Mouse (Mus musculus) testis, adult 2 months (tissue): Measurements from ENCODE around the gene Grip1. TPM values are rescaled to one million over a fixed set of nuclear protein-coding genes. Genes with fewer than 3 reads are reported as not detected.

Source experiments
- H3K27ac ChIP-seq: fragments of 200-500 bp; 2 replicates; pipeline ENCODE4 v1.5.1; 2012; ENCODE audit warnings: low read depth, low read length; ENCODE audit not compliant: control insufficient read depth, insufficient read depth
- H3K27me3 ChIP-seq: fragments of 200-500 bp; 2 replicates; pipeline ENCODE4 v1.6.1; 2012; ENCODE audit warnings: mild to moderate bottlenecking, low read length, moderate library complexity; ENCODE audit not compliant: control insufficient read depth, insufficient read depth
- H3K36me3 ChIP-seq: fragments of 200-500 bp; 2 replicates; pipeline ENCODE4 v1.6.1; 2012; ENCODE audit warnings: mild to moderate bottlenecking, low read length; ENCODE audit not compliant: control insufficient read depth, insufficient read depth
- H3K4me1 ChIP-seq: fragments of 200-500 bp; 2 replicates; pipeline ENCODE4 v1.6.1; 2012; ENCODE audit warnings: low read length; ENCODE audit not compliant: control insufficient read depth, insufficient read depth
- H3K4me3 ChIP-seq: fragments of 200-500 bp; 2 replicates; pipeline ENCODE4 v1.5.1; 2012; ENCODE audit warnings: low read depth, mild to moderate bottlenecking, low read length, moderate library complexity, mixed read lengths; ENCODE audit not compliant: control insufficient read depth
- CTCF ChIP-seq: fragments of 200-500 bp; IDR thresholded peaks from 2 replicates; pipeline ENCODE4 v1.5.1; 2012; ENCODE audit warnings: low read depth, mild to moderate bottlenecking, inconsistent platforms, low read length, moderate library complexity; ENCODE audit not compliant: control insufficient read depth, insufficient read depth, insufficient replicate concordance
- POLR2A ChIP-seq: fragments of 200-500 bp; IDR thresholded peaks from 2 replicates; pipeline ENCODE4 v1.6.1; 2012; ENCODE audit warnings: low read depth, mild to moderate bottlenecking, inconsistent platforms, low read length, moderate library complexity; ENCODE audit not compliant: control insufficient read depth
- polyA plus RNA-seq: library from polyadenylated mRNA; depleted of rRNA; stranded (reverse); fragments of >200 nt; gene quantifications from 2 replicates; pipeline ENCODE4 v1.2.3, GENCODE M21; 2012

Grip1 gene
- polyA plus RNA-seq, 1 experiment = 84.3 TPM

- H3K27me3 ChIP-seq = no peaks in the 10 kb centered on the region
- H3K4me1 ChIP-seq = no peaks in the 10 kb centered on the region
- H3K4me3 ChIP-seq = no peak overlapping the region
- no peak overlapping the region for H3K27ac ChIP-seq
- H3K36me3 ChIP-seq = no peaks in the 10 kb centered on the region
- TF ChIP-seq POLR2A (no peak), CTCF (no peak)
Observed at GRCm38 (mm10) chr10:119612034-119612433, 158.4 kb downstream of the Grip1 start.

DNA sequence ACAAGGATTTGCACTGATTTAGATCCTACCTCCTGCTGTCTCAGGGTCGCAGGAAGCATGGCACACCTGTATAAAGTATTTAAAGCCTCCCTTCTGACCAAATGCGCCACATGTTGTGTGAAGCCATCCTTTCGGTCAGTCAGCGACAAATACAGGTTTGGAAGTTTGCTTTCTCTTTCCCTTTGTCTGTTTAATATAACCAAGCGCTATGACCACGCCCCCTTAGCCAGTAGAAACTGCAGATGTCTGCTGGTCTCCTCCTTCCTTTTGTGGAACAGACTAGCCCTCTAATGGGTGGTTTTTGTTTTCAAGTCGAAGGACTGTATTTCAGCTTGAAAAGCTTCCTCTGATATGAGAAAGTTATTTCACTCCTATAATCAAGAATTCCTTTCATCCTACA lies 161.1 kb downstream of the Grip1 start:
- Histone ChIP-seq H3K27ac (no peak overlapping the region), H3K4me1 (no peaks in the 10 kb centered on the region), H3K4me3 (no peak overlapping the region), H3K36me3 (no peaks in the 10 kb centered on the region), H3K27me3 (no peaks in the 10 kb centered on the region)
- TF ChIP-seq CTCF (no peak), POLR2A (no peak)

GRCm38 (mm10) chr10:119615240-119615885 lies 161.7 kb downstream of the Grip1 start:
- H3K27ac ChIP-seq = no peak overlapping the region
- no peak overlapping the region for H3K4me3 ChIP-seq
- peaks cover 2% of the 10 kb centered on the region; the same call in 1 of the 2 replicates for H3K4me1 ChIP-seq
- no peaks in the 10 kb centered on the region for H3K36me3 ChIP-seq
- H3K27me3 ChIP-seq = no peaks in the 10 kb centered on the region
- TF ChIP-seq POLR2A (no peak), CTCF (no peak)

- no peaks in the 10 kb centered on the region for H3K27me3 ChIP-seq
- TF ChIP-seq CTCF (no peak), POLR2A (no peak)
- H3K4me1 ChIP-seq = peaks cover 2% of the 10 kb centered on the region; the same call in 1 of the 2 replicates
- no peak overlapping the region for H3K27ac ChIP-seq
- no peaks in the 10 kb centered on the region for H3K36me3 ChIP-seq
- H3K4me3 ChIP-seq = no peak overlapping the region
Observed at GRCm38 (mm10) chr10:119616078-119616477, 162.4 kb downstream of the Grip1 start.

- H3K36me3 ChIP-seq = no peaks in the 10 kb centered on the region
- TF ChIP-seq POLR2A (no peak), CTCF (no peak)
Observed at GRCm38 (mm10) chr10:119628656-119629055, 175.0 kb downstream of the Grip1 start.

DNA sequence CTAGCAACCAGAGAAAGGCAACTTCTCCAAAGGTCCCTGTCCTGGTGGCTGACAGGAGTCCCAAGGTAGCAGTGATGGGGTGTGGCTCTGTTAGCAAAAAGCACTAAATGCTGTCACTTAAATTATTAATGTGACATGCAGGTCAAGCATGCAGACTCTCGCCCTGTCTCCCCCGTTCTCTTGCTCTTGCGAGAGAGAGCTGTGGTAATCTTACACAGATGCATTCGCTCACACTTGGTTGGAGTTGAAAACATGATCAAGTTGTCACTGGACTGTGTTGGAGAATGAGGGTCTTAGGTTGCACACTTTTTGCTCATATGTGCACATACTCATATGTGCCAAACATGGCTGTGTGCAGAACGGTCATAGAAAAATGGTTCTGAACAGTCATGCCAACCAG lies 176.8 kb downstream of the Grip1 start:
- H3K36me3 ChIP-seq = no peaks in the 10 kb centered on the region
- H3K27ac ChIP-seq = no peak overlapping the region
- no peak overlapping the region for H3K4me3 ChIP-seq
- H3K4me1 ChIP-seq = 0 out of 2 replicates have a peak, but pooled peaks cover 2% of the 10 kb centered on the region
- TF ChIP-seq POLR2A = no peak
- TF ChIP-seq CTCF = no peak
- no peaks in the 10 kb centered on the region for H3K27me3 ChIP-seq

More at GRCm38 (mm10) chr10:119628656-119629055, 175.0 kb downstream of the Grip1 start:
- Histone ChIP-seq H3K27me3 (no peaks in the 10 kb centered on the region), H3K27ac (no peak overlapping the region), H3K4me1 (no peaks in the 10 kb centered on the region), H3K4me3 (no peak overlapping the region)

- Histone ChIP-seq H3K4me1 (0 out of 2 replicates have a peak, but pooled peaks cover 2% of the 10 kb centered on the region), H3K36me3 (no peaks in the 10 kb centered on the region), H3K27ac (no peak overlapping the region), H3K4me3 (no peak overlapping the region), H3K27me3 (no peaks in the 10 kb centered on the region)
- no peak for TF ChIP-seq POLR2A
- TF ChIP-seq CTCF = no peak
Observed at GRCm38 (mm10) chr10:119631966-119632365, 178.3 kb downstream of the Grip1 start.
